Mouse (Mus musculus) skeletal muscle tissue, adult 2 months (tissue): ENCODE data around the gene Foxb2.
"Not testable (repeated sequence)": the region's sequence is repeated elsewhere in the genome, so short reads cannot be mapped to it uniquely, and the experiment has no call there.

ENCODE experiments used
- DNase-seq: peaks from one replicate; pipeline ENCODE4 v3.0.0-alpha.2; 2012; ENCODE audit warnings: low read depth, low spot score

The Foxb2 gene

DNA sequence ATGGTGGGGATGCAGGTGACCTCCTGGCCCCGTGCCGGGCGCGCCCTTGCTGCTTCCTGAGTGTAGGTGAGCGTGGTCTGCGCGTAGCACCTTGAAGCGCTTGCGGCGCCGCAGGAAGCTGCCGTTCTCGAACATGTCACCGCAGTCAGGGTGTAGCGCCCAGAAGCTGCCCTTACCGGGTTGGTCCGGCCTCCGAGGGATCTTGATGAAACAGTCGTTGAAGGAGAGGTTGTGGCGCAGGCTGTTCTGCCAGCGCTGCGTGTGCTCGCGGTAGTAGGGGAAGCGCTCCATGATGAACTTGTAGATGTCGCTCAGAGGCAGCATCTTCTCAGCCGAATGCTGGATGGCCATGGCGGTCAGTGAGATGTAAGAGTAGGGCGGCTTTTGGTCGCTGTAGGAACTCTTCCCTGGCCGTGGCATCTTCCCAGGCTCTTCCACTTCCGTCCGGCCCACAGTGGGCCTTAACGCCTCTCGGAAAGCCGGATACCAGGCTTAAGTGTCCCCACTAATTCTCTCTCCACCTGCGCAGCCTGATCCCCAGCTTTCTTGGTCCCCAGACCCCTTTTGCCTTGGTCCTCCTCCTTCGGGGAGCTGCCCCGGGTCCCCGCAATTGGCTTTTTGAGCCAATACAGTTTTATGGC, at the start of gene Foxb2:
Foxb2 (minus strand) TSS at position 585 of the 641 bp plus-strand sequence.
- no peak for DNase-seq

DNA sequence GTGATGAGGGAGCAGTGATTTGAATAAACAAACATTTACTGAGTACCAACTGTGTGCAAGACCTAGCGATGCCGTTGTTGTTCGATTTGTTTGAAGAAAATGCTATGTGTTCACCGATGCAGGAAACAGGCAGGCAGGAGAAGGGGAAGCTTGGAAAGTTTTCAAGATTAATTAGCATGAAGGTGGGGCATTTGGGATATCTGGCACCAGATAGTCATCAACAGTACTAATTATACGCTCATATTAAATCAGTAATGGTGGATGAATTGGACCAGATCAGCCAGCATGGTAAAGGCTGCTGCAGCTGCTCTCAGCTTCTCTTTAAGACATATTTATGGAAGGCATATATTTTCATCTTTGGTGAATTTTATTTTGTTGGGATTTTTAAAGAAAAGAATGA, 37.9 kb upstream of the Foxb2 start:
- no peak for DNase-seq

DNA sequence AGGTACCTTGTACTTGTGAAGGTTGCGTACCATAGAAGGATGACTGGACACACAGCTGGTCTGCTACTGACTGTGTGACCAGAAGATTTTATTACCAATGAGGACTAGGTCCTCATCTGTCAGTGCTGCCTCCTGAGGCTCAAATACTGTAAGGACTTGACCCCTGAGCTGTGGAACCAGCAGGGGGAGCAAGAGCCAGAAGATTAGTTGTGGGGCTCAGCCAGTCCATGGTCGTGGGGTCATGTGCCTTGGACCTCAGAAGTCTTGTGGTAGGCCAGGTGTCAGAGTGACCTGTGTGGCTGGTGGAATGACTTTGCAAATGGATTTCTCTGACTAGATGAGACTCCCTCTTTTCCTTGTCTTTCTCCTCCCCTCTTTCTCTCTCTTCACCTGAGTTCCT, 29.5 kb upstream of the Foxb2 start:
- DNase-seq, result no peak

DNA sequence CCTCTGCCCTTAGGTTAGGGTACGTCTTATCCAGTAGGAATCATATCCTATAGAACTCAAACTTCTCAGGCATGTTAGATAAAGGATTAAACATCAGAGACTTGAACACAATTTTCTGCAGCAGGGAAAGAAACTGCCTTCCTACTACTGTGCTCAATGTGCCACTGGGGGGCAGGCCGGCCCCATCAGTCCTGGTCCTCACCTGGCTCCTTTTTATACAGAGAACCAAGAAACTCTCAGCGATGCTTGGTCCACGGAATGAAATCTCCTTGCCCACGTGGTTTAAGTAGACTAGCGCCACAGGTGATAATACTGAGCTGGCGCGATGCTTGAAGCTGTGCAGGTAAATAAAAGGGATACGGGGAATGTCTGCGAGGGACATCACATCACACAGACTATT, 26.1 kb upstream of the Foxb2 start:
- DNase-seq, result no peak

DNA sequence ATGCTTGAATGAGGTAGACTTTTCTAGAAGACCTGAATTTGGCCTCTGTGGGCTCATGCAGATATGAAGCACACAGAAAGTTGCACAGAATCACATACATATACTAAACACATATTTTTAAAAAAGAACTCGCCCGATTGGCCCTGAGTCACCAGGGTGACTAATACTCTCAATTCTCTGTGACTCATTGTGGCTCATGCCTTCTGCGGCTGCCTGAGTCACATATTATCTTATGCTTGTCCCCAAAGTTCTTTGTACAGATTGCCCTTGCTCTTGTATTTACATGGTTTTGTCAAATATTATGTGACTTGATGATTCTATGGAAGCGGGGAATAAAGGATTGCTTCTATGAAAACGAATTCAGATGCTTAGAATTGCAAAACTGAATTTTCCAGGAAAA, 25.0 kb upstream of the Foxb2 start:
- DNase-seq, result no peak

DNA sequence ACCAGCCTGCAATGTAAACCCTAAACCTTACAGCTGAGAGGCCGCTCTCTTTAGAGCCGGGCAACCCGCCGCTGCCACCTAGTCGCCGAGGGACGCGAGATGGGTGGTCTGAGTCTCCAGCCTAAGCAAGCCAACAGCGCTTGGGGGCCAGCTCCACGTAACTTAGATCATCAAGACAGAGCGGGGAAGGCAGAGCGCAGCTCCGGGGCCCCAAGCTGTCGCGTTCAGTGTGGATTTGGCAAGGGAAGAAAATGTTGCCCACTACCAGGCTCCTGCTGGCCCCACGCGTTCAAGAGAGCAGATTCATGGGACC, 2.8 kb upstream of the Foxb2 start:
- no peak for DNase-seq

DNA sequence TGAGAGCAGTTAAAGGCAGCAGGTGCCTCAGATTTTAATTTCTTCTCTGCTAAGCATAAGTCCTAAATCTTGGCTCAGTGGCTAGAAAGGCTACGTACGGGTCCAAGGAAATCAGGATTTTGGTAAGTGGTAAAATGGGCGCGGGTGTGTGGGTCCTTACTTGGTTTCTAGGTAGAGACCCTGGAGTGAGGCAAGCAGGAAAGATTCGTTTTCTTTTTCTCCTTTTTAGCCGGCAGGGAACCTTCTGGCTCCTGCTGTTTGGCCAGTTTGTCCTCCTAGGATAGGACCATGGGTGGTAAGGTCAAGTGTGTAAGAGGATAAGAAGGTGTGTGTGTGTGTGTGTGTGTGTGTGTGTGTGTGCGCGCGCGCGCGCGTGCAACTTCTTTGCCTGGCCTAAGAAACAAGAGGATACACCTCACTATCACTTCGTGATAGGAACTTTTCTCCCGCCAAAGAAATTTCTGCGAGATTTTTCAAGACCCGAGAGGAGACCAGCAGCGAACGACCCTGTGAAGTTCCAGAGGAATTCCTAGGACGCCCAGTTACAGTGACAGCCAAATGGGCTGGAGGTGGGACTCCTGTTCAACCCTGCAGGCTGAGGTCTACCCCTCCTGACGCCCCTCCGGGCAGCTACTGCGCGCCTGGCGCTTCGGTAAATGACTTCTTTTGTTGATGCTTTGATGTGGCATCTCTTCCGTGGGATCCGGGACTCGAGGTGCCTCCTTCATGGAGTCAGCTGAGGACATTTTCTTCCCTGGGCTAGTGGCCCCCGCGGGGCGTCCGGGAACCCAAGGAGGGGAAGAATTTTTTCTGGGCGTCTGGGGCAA, 2.2 kb upstream of the Foxb2 start:
- no peak for DNase-seq

DNA sequence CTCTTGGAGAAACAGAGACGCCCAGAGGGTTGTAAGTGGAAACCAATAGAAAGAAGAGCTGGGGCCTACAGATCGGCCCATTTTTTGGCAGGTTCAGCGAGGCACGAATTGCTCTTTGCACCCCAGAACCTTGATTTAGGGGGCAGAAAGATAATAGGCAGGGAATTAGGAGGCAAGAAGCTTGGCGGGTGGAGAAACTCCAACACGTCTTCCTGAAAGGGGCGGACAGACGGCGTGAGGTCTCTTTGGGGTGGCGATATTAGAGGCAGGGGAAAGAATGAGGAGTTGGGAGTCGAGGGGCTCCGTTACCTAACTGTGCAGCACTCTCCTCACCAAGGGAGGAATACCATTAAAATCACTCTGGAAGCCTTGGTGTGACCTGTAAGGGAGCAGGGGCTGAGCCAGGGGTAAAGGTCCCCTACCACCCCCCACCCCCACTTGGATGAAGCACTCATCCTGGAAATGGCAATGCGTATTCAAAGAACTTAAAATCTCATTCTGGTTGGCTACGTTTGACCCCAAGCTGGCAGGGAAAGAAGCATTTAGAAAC, 1.5 kb upstream of the Foxb2 start:
- DNase-seq, result no peak

DNA sequence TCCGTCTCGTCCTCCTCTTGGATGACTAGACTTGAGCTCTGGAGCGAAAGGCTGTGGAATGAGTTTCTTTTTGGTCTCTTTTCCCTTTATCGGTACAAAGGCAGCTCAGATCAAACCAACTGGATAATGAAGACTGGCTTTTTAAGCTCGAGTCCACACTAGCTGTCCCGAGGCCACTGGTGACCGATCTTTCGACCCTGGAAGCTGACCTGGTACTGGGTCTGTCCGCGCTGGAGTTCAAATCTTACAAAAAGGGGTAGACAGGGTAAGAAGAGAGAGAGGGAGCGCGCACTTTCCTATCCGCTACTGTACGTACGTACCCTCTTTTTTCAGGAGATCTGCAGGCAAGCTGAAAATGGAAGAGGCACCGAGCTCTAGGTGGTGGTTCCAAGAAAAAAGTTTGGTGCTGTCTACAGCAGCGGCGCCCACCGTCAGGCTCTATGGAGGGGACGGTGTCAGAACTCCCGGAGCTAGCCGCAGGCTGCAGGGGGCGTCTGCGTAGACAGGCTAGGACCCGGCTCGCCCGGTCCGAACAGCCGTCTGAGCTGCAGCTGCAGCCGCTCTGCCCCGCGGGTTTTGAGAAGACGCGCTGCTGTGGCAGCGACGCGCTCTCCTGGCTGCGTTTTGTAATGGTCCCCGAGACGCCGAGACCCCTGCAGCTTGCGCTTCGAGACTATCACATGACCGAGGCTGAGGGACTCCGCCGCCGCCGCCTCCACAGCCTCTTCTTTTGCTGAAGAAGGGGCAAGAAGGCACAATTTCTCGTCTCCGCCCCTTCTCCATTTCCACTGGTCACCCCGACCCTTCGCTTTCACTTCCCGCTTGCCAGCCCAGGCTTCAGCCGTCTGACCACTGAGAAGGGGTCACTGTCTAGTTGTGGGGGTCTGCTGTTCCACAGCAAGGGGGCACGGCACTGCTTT, 597 bp upstream of the Foxb2 start:
- no peak for DNase-seq

DNA sequence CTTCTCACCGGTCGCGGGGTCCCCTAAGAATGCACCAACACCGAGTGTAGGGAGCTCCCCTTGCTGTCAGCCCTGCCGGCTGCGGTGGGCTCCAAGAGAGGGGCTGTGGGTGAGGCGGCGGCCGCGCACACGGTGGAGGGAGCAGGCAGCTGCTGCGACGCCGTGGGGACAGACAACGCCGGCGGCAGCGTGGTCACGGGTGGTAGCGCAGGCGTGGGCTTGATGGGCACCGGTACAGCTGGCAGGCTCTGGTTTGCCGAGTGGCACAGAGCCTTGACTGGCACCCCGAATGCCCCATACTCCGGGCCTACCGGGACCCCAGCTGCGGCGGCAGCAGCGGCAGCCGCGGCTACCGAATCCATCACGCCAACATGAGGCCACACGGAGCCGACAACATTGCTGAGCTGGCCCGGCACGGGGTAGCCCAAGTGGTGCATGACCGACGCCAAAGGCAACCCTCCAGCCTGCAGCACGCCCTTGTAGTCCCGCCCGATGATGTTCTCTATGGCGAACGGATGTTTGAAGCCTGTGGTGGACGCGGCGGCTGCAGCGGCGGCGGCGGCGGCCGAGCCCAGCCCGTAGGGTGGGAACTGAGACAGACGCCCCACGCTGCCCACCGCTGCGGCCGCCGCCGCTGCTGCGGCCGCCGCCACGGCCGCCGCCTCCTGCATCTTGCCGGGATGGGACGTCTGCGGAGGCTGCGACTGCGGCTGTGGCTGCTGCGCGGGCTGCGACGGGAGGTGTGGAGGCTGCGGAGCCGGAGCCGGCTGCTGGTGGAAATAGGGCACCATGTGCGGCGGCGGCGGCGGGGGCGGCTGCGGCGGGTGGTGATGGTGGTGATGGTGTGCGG, 1.0 kb downstream of the Foxb2 start:
- no peak for DNase-seq

DNA sequence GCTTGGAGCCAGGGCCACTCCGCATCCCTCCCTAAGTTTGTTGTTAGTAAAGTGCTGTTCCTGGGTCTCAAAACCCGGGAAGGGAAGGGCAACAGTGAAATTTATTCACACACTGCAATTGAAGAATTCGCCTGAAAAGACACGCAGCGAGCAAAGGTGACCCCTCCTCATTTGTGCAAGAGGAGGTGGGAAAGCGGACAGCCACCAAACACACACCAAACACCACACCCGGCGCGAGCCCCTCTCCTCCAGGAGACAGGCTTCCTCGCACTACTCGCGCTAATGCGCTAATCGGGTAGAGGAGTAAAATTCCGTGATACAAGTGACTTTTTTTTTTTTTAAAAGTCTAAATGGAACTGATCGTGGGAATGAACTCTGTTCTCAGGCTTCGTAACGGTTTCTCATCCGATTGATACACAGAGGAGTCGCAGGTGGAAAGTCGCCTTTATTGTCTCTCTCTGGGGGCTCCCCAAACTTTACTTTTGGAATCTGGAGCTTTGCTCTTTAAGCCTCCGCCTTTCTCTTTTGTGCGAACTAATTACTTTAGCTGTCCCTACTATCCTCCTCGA, 2.3 kb downstream of the Foxb2 start:
- DNase-seq, result no peak

DNA sequence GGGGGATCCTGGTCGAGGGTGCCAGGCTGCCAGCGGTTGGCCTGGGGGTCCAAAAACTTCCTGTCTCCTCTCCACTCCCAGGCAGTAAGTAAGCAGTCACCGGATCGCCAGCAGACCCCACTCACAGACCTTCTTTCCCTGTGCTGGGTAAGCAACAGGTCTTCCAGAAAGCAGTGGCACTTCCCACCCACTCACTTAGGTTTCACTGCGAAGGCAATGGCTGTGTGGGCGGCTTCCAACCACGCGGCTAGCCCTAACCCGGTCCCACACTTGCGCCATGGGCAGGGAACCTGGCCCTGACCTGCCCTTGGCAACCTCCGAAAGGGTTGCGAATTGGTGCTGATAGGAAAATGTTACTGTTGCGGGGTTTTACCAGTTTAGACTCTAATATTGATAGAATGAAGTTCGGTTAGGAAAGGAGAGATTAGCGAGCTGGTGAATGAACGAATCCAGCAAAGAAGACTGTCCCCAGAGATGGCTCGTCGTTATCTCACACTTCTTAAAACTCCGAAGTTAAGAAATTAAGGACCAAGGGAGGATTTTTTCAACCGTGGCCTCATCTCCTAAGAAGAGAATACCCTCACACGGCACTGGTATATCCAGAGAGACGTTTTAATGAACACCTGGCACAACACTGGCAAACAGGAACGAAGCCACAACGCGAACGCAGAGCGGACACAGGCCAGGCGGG, 3.0 kb downstream of the Foxb2 start:
- DNase-seq, result no peak

DNA sequence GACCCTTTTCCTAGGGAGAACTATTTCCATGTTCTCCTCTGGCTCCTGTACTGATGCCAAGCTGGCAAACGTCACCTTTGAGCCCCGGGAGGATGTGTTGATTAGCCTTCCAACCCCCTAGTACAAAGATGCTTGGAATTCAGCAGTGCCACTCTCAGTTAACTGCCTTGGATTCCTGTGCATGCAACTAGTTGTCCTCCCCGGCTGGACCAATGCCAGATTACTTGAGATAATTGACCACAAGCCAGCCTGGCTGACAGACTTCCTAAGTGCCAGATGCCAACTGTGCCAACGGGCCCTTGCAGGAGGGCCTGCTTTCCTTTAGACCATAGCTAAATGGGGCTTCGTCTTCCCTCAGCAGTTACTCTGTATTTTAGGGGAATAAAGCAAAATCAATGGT, 5.1 kb downstream of the Foxb2 start:
- DNase-seq, result no peak

DNA sequence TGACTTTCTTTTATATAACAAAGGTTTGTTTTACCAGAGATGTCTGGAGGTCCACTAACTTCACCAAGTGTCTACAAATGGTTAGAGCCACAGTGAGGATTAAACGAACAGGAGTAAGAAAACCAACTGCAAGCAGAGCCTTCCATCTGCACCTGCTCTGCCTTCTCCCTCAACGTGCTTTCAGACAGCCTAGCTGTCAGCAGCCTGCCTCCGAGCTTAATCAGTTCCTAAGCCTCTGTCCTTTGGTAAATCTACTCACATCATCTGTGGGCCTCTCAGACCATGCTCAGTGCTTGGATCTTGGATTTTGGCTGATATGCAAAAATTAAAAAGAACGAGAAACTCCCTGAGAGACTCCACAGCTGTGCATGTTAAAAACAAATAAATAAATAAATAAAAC, 15.0 kb downstream of the Foxb2 start:
- DNase-seq, result no peak

DNA sequence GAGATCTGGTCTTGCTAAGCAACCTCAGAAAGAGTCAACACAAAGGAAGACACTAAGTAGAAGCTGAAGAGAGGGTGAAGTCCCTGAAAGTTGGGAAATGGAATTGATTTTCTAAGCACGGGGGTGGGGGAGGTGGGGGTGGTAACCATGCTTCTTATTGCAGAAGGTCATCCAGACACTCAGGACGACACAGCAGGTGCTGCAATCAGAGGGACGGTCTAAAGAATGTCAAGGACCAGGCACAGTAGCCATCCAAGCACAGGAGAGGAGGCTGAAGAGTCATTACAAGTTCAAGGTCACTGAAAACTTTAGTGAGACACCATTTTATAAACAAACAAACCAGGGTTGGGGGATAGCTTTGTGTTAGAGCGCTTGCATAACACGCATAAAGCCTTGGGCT, 16.9 kb downstream of the Foxb2 start:
- no peak for DNase-seq

DNA sequence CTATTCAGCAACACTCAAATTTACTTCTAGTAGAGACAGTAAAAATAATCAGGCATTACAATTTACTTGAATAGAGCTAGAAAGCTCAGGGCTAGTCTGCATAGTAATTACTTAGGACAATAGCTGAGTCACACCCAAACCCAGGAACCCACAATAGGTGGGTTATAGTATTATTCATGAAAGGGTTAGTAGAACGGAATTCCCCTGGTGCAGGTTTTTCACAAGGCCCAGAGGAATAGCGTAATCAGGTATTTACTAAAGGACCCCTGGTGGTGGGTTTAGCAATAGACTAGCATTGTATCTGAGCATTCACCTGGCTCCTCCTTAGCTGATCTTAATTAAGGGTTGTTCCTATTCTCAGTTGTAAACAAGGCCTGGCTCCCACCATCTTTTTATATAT, 29.5 kb downstream of the Foxb2 start:
- DNase-seq, result not testable (repeated sequence)

DNA sequence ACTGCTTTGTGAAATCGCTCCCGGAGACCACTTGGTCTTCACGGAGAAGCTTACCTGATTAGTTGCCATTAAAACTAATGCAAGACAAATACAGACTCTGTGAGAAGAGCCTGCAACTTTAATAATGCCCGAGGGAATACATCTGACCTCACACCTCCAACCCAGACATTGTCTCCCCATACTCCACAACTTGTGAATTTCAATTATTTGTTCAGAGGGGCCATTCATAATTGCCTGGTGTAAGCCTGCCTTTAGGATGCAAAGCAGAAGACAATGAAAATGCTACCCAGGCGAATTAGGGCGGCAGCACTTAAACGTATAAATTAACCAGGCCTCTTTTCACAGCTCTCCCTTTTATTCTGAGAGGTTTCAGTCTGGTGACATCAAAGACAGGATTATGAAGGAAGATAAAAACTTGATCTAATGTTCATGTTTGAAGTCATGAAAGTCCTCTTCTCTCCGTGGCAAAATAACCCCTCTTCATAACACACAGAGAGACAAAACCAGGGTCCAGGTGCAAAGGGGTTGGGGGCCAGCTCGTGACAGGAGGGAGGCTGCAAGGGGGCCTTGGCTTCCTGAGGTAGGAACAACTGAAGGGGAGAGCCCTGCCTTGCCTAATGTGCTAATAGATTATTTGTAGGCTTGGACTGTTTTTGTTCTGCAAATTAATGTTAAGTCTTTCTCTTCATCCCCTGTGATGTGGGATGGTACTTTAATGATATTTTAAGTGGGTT, 31.9 kb downstream of the Foxb2 start:
- no peak for DNase-seq

DNA sequence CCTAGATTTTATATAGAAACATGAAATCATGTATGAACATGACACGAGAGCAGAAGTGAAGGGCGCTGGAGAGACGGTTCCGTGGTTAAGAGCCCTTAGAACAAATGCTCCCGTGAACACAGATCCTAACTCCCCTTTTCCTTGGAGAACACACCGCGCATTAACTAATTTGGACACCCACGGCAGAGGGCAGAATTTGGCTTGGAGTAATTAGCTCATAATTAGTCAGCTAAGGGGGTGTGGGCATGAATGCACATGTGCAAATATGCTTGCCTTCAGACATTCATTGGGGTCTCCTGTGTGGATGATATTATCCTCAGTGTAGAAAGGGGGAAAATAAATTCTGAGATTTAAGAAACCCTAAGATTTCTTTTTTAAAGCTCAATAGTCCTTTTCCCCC, 32.6 kb downstream of the Foxb2 start:
- no peak for DNase-seq

DNA sequence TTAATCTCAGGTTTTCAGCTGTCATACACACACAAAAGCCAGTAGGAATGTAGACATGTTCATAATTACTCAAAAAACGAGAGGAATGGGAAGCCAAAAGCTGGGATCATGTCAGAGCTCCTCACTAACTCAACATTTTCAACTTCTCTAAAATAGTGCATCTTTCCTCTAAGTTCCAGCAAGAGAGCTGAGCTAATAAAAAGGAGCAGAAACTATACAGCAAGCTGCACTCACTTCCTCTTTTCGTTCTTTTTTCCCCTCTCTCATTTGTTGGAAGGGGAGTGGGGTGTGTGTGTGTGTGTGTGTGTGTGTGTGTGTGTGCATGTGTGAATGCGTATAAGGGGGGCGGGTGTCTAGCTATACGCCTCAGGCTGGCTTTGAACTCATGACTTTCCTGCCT, 45.9 kb downstream of the Foxb2 start:
- DNase-seq, result no peak

DNA sequence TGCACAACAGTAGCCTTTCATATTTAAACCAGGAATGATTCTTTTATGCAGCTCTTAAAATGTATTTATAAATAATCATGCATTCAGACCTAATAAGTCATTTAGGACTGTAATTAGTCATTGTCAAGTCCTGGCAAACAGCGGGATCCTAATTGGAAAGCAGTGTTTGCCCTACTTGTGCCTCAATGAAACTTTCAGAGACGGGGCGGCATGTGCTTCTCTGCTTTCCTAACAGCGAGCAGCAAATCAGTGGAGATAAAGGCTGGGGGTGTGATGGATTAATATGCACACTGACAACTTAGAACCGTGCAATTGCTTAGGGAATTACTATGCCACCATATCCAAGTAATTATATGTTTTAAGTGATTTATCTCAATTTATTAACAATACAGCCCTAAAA, 48.4 kb downstream of the Foxb2 start:
- no peak for DNase-seq
